Mouse (Mus musculus) embryonic facial prominence, embryonic 12.5 days (tissue): ENCODE results near the gene Ptprm. TPM values are rescaled to one million over a fixed set of nuclear protein-coding genes. Genes with fewer than 3 reads are reported as not detected.

ENCODE experiments used
- ATAC-seq: fragments of 200-750 bp; cut with Nextera tagmentation; 2 replicates; pipeline ENCODE4 v1.8.0; 2017; ENCODE audit not compliant: insufficient number of reproducible peaks, insufficient read depth, low FRiP score, low TSS enrichment
- H3K27ac ChIP-seq: fragments of 300-500 bp; sonication (generic); 2 replicates; pipeline ENCODE4 v1.5.1; 2016; ENCODE audit warnings: mild to moderate bottlenecking
- H3K27me3 ChIP-seq: fragments of 300-500 bp; sonication (generic); 2 replicates; pipeline ENCODE4 v1.6.1; 2016; ENCODE audit warnings: mild to moderate bottlenecking, moderate library complexity
- H3K36me3 ChIP-seq: fragments of 300-500 bp; sonication (generic); 2 replicates; pipeline ENCODE4 v1.6.1; 2016; ENCODE audit warnings: mild to moderate bottlenecking
- H3K4me1 ChIP-seq: fragments of 300-500 bp; sonication (generic); 2 replicates; pipeline ENCODE4 v1.6.1; 2016
- H3K4me2 ChIP-seq: fragments of 300-500 bp; sonication (generic); replicated peaks from 2 replicates; pipeline ENCODE4 v1.6.1; 2016; ENCODE audit warnings: mild to moderate bottlenecking, moderate library complexity
- H3K4me3 ChIP-seq: fragments of 300-500 bp; sonication (generic); 2 replicates; pipeline ENCODE4 v1.5.1; 2016; ENCODE audit warnings: mild to moderate bottlenecking
- H3K9ac ChIP-seq: fragments of 300-500 bp; sonication (generic); 2 replicates; pipeline ENCODE4 v1.6.1; 2016; ENCODE audit warnings: mild to moderate bottlenecking, moderate library complexity
- H3K9me3 ChIP-seq: fragments of 300-500 bp; sonication (generic); 2 replicates; pipeline ENCODE4 v1.6.1; 2016; ENCODE audit warnings: mild to moderate bottlenecking, moderate library complexity
- WGBS: fragments of 180-500 bp; shearing (Covaris S2); methylation state at CpG from one replicate; pipeline ENCODE4 v1.1.7; 2016; 5-methylcytosine and 5-hydroxymethylcytosine counted together
- polyA plus RNA-seq: library from polyadenylated mRNA; unstranded; fragments of >200 nt; fragmentation: Nextera tagmentation; extraction: Ambion mirVana; gene quantifications from 2 replicates; pipeline ENCODE4 v1.2.1, GENCODE M21; 2016

Ptprm gene
- polyA plus RNA-seq, 1 experiment from 2014 or later = 17.2 TPM

DNA sequence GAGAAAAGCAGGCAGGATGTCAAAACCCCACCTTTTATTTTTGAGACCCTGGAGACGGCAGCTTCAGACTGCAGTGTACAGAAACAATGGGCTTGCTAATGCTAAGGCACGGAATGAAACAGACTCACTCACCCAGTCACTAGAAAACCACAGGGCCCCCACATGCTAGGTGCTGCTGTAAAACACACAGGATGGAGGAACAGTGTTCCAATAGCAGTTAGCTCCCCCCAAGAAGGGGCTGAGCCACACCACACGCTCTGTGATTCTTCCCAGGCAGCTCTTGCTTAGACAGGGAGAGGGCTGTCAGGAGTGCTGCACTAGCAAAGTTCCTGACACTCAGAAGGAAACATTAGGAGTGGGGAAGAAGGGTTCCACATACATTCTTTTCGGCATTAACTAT, 306.6 kb downstream of the Ptprm start:
- no peak for ATAC-seq
- WGBS = 63% methylated on average over 4 of the region's 4 CpGs
- H3K9me3 ChIP-seq = no peaks in the 10 kb centered on the region
- H3K27me3 ChIP-seq = no peaks in the 10 kb centered on the region
- H3K4me3 ChIP-seq = no peak overlapping the region
- H3K36me3 ChIP-seq = no peaks in the 10 kb centered on the region
- no peak overlapping the region for H3K4me2 ChIP-seq
- H3K9ac ChIP-seq = no peak overlapping the region
- no peak overlapping the region for H3K27ac ChIP-seq
- H3K4me1 ChIP-seq = no peaks in the 10 kb centered on the region

DNA sequence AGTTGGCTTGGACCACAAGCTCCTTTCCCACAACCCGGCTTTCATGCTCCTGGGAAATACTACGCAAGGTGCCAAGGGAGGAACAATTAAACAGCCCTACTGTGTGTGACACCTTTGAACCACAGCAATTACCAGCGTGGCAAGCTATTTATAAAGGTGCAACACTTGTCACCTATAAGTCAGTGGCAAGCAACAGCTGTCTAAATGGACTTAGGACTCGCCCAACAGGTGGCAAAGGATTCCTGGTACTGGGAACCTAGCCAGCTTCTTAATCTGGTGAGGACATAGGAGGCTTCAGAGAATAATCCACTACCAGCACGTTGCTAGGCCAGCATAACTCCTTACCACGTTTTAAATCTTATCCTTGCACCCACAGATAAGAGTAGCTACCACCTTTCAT, 315.7 kb downstream of the Ptprm start:
- no peak for ATAC-seq
- Histone ChIP-seq H3K36me3 (no peaks in the 10 kb centered on the region), H3K4me3 (no peak overlapping the region), H3K9ac (no peak overlapping the region), H3K4me1 (no peaks in the 10 kb centered on the region), H3K9me3 (no peaks in the 10 kb centered on the region), H3K27ac (no peak overlapping the region), H3K27me3 (no peaks in the 10 kb centered on the region), H3K4me2 (no peak overlapping the region)
- 83% methylated on average over 6 of the region's 6 CpGs for WGBS

DNA sequence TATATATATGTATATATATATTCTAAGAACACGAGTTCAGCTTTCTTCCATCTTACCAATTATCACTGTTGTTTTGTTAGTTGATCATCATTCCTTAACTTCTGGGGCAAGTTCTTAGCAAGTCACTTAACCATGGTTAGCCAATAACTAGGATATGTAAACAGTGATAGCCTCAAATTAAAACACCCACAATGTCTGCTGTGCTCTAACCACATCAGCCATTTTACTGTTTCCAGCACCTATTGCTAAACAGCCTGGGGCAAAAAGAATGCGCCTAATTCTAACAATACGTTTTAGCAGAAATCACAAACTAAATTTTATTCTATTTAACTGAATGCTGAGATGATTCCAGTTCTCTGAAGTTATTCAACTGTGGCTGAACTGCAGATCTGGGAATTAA, 320.7 kb downstream of the Ptprm start:
- Histone ChIP-seq H3K36me3 (no peaks in the 10 kb centered on the region), H3K4me3 (no peak overlapping the region), H3K27ac (no peak overlapping the region), H3K4me2 (no peak overlapping the region), H3K9ac (no peak overlapping the region), H3K27me3 (no peaks in the 10 kb centered on the region), H3K9me3 (no peaks in the 10 kb centered on the region), H3K4me1 (no peaks in the 10 kb centered on the region)
- 81% methylated on average over 3 of the region's 3 CpGs for WGBS
- ATAC-seq = no peak

- H3K36me3 ChIP-seq = no peaks in the 10 kb centered on the region
- H3K4me3 ChIP-seq = no peak overlapping the region
- no peak overlapping the region for H3K27ac ChIP-seq
- H3K27me3 ChIP-seq = no peaks in the 10 kb centered on the region
- no peaks in the 10 kb centered on the region for H3K9me3 ChIP-seq
- H3K9ac ChIP-seq = no peak overlapping the region
- no peak overlapping the region for H3K4me2 ChIP-seq
- 81% methylated on average over 6 of the region's 6 CpGs for WGBS
- no peak for ATAC-seq
- H3K4me1 ChIP-seq = no peaks in the 10 kb centered on the region
These were observed 322.2 kb downstream of the Ptprm start for GRCm38 (mm10) chr17:67032021-67032420.

DNA sequence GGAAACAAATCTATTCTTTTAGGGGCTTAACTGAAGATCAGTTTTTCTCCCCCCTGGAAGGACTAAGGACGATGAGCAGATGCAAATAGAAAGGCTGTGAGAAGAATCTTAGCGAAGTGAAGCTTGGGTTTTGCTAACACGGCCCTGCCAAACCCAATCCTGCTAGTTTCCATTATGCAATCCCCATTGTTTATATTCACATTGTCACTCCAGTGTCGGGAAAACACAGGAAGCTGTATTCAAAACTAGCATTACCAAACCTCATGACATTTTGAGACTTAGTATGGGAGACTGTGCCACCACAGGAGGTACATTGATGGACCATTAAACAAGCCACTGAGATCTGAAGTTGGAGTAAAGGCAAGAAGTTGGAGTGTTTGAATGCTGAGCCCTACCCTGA, 322.9 kb downstream of the Ptprm start:
- no peak overlapping the region for H3K27ac ChIP-seq
- no peak for ATAC-seq
- no peak overlapping the region for H3K9ac ChIP-seq
- H3K4me1 ChIP-seq = no peaks in the 10 kb centered on the region
- 53% methylated on average over 4 of the region's 4 CpGs for WGBS
- no peaks in the 10 kb centered on the region for H3K27me3 ChIP-seq
- H3K4me2 ChIP-seq = no peak overlapping the region
- H3K9me3 ChIP-seq = no peaks in the 10 kb centered on the region
- H3K4me3 ChIP-seq = no peak overlapping the region
- H3K36me3 ChIP-seq = no peaks in the 10 kb centered on the region

GRCm38 (mm10) chr17:67027274-67027673, 327.0 kb downstream of the Ptprm start:
- H3K4me1 ChIP-seq = no peaks in the 10 kb centered on the region
- H3K27ac ChIP-seq = no peak overlapping the region
- H3K4me2 ChIP-seq = no peak overlapping the region
- no peak overlapping the region for H3K9ac ChIP-seq
- 88% methylated on average over 9 of the region's 9 CpGs for WGBS
- no peak overlapping the region for H3K4me3 ChIP-seq
- no peaks in the 10 kb centered on the region for H3K36me3 ChIP-seq
- no peaks in the 10 kb centered on the region for H3K9me3 ChIP-seq
- no peak for ATAC-seq
- H3K27me3 ChIP-seq = no peaks in the 10 kb centered on the region

DNA sequence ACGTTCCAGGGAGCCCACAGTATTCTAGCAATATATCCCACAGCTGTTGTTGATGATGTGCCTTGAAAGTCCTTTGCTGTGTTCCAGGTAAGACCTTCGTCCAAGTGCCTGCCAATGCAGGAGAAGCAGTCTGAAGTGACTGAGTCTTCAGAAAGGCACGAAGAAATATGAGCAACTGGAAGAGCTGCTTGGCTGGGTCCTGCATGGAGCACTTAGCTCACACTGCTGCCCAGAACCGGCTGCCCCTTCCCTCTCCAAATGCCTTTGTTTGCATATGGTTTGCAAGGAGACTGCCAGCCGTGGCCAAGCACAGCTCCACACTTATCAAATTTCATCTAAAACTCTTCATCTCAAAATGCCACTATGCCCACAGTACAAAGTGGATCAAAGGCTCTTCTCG, 337.8 kb downstream of the Ptprm start:
- ATAC-seq = no peak
- Histone ChIP-seq H3K27me3 (no peaks in the 10 kb centered on the region), H3K36me3 (no peaks in the 10 kb centered on the region), H3K27ac (no peak overlapping the region), H3K9me3 (no peaks in the 10 kb centered on the region), H3K4me2 (no peak overlapping the region), H3K4me1 (0 out of 2 replicates have a peak, but pooled peaks cover 9% of the 10 kb centered on the region), H3K4me3 (no peak overlapping the region), H3K9ac (no peak overlapping the region)
- 58% methylated on average over 6 of the region's 6 CpGs for WGBS

GRCm38 (mm10) chr17:67013217-67013616, 341.0 kb downstream of the Ptprm start:
- no peaks in the 10 kb centered on the region for H3K27me3 ChIP-seq
- ATAC-seq = no peak
- H3K36me3 ChIP-seq = no peaks in the 10 kb centered on the region
- no peaks in the 10 kb centered on the region for H3K9me3 ChIP-seq
- 72% methylated on average over 6 of the region's 6 CpGs for WGBS
- no peak overlapping the region for H3K4me3 ChIP-seq
- H3K4me1 ChIP-seq = 0 out of 2 replicates have a peak, but pooled peaks cover 7% of the 10 kb centered on the region
- no peak overlapping the region for H3K9ac ChIP-seq
- no peak overlapping the region for H3K27ac ChIP-seq
- H3K4me2 ChIP-seq = no peak overlapping the region

DNA sequence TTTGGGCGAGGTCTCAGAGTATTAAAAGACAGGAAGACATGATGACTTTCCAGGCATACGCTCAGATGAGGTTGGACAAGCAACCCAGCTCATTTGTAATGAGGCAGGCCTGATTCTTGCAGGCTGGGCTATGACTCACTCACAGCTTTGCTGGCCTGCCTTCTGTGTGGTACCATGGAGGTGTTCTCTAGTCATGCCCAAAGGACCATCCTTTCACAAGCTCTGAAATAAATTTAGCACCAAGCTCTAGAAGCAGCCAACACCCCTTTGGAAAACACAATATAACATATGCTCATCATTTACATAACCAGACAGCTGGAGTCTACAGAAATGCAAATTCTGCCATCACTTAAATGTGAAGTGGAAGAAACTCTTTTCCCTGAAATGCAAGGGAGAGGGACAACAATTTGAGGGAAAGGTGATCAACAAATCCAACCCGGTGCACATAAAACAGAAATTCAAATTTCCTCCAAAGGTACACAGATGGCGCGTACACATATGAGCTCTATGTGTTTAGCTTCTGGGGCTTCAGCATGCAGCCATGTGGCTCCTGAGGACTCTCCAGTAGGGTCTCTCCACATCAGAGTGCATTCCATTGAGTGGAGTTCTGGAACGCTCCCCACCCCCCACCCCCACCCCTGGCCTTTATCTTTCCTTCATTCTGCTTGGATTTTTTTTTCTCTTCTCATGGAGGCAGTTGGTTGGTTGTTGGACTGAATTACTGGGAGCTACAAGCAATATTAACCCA, 342.2 kb downstream of the Ptprm start:
- Histone ChIP-seq H3K27ac (no peak overlapping the region), H3K4me1 (0 out of 2 replicates have a peak, but pooled peaks cover 7% of the 10 kb centered on the region), H3K9me3 (no peaks in the 10 kb centered on the region), H3K4me3 (no peak overlapping the region), H3K36me3 (no peaks in the 10 kb centered on the region), H3K9ac (no peak overlapping the region), H3K4me2 (no peak overlapping the region), H3K27me3 (no peaks in the 10 kb centered on the region)
- 93% methylated on average over 6 of the region's 6 CpGs for WGBS
- ATAC-seq = no peak

DNA sequence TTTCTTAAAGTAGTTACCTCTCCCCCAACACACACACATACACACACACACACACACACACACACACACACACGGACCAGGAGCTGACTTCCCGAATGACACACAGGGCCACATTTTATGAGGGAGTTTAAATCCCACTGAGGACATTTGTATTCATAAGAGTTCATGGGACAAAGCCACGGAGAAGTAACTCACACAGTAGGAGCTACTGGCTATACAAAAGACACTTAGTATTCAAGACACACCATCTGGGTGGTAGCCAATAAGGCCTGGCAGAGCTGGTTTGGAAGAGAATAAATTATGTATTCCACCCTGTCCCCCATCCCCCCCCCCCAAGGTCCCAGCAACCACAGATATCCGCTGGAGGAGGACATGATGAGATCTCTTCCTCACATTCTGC, 344.1 kb downstream of the Ptprm start:
- H3K27me3 ChIP-seq = no peaks in the 10 kb centered on the region
- 83% methylated on average over 4 of the region's 4 CpGs for WGBS
- H3K4me2 ChIP-seq = no peak overlapping the region
- no peak for ATAC-seq
- no peak overlapping the region for H3K4me3 ChIP-seq
- H3K4me1 ChIP-seq = 0 out of 2 replicates have a peak, but pooled peaks cover under 1% of the 10 kb centered on the region
- no peaks in the 10 kb centered on the region for H3K9me3 ChIP-seq
- H3K9ac ChIP-seq = no peak overlapping the region
- no peak overlapping the region for H3K27ac ChIP-seq
- no peaks in the 10 kb centered on the region for H3K36me3 ChIP-seq

DNA sequence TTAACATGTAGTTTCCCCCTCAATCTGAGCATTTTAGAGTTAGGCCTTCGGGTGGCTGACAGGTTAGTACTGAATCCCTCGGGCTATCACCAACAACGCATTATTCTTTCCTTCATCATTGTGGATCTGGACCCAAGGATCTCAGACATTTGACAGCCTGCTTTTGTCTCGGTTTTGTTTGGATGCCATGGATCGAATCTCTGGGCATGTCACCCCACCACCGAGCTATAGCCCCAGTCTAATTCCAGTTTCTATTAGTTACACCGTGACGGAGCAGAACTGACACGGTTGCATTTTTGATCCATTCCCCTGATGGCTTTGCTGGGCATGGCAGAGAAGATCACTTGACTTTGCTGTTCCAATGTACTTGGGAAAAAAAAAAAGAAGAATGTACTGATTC, 346.1 kb downstream of the Ptprm start:
- no peak for ATAC-seq
- no peak overlapping the region for H3K4me3 ChIP-seq
- H3K9ac ChIP-seq = no peak overlapping the region
- no peaks in the 10 kb centered on the region for H3K36me3 ChIP-seq
- H3K4me1 ChIP-seq = no peaks in the 10 kb centered on the region
- WGBS = 89% methylated on average over 9 of the region's 9 CpGs
- no peaks in the 10 kb centered on the region for H3K27me3 ChIP-seq
- no peak overlapping the region for H3K4me2 ChIP-seq
- H3K9me3 ChIP-seq = no peaks in the 10 kb centered on the region
- no peak overlapping the region for H3K27ac ChIP-seq

DNA sequence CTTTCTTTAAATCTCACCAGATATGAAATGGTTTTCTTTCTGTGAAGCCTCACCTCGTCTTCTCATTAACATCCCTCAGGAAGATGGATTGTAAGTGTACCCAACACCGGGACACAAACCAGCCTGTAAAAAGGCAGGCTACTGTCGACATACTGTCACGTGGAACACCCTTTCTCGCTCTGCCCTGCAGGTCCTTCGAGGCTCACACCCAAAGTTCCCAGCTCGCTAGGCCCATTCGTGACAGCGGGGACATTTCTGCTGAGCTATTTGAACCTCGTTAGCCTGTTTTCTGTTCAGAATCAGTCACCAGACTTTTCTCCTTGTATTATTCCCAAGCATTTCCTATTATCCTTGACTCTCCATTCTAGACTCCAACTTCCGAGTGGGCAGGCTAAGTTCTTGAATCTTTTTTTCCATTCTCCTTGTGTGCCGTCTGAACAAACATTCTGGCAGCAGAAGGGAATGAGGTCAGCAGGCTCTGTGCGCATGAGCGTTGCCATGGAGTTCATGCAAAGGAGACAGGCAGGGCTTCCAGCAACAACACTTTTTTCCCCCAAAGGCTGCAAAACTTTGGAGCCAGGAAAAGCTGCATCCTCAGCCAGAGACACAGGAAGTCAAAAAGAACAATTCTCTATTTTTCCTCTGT, 347.4 kb downstream of the Ptprm start:
- no peak overlapping the region for H3K27ac ChIP-seq
- 73% methylated on average over 14 of the region's 14 CpGs for WGBS
- ATAC-seq = no peak

More for the DNA sequence above, 347.4 kb downstream of the Ptprm start:
- Histone ChIP-seq H3K4me3 (no peak overlapping the region), H3K4me1 (no peaks in the 10 kb centered on the region), H3K9me3 (no peaks in the 10 kb centered on the region), H3K9ac (no peak overlapping the region), H3K4me2 (no peak overlapping the region), H3K36me3 (no peaks in the 10 kb centered on the region), H3K27me3 (no peaks in the 10 kb centered on the region)
